Mouse (Mus musculus): Measurements from ENCODE around the gene Hpse.

Gene Hpse

DNA sequence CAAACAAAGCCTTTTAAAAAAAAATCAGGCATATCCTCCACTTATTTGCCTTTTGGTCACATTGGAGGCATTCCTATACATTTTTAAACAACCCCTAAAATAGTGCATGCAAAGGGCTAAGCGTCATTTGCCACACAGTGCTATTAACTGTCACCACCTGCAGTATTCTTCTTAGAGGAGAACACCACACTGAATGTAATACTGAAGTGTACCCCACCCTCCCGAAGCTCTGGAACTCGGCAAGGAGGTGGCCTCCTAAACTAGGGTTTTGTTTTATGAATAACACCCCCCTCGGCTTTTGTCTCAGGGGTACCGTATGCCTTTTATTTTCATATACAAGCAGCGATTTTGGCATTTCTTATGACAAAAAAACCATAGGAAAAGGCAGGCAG lies 39.0 kb downstream of the Hpse start:
- no peak for DNase-seq

DNA sequence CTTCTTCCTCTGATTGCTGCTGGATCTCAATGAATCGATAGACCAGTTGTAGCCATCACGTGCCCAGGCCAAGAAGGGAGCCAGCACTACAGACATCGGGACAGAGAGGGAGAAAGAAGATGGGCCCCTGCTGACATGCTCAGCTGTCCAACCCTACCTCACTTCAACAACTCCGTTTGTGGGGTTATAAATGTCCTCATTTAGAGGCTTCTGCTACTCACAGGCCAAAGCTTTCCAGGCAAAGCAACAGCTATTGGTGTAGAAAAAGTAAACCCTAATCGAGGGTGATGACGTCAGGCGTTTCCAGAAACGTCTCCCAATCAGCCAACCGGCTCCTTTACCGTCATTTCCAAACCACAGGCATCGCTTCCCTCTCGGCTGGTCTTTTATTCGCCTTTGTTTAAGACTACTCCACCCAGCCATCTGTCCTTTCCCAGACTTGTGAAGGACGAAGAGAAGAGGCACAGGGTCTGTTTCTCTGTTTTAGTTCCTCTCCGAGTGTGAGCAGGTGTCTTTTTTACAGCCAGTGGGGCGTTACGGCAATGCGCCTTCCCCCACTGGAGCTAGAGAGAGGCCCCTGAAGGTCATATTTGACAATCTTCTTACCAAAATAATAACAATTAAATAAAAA lies 39.5 kb downstream of the Hpse start:
- no peak for DNase-seq

DNA sequence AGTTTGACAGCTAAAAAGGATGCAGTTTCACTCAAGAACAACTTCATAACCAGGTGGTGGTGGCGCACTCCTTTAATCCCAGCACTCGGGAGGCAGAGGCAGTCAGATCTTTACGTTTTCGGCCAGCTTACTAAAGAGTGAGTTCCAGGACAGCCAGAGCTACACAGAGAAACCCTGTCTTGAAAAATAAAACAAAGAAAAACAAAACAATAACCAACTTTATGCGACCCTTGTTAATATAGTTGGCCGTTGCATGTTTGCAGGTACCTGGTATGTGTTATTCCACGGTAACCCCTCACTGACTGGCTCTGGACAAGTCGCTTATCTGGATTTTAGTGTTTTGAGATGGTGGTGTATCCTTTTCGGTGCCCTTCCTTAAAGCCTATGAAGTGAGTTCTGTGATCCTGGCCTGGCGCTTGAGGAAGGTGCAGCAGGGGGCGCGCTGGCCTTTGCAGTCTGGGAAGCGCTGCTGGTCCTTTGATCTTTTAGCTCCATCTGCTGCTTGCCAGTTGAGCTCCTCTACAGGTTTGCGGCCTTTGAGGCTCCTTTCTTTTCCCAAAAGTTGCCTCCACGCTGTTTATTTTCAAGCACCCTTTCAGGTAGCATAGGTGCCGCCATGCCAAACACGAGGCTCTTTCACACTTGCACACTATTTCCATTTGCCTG lies 44.7 kb downstream of the Hpse start, which contains the start of gene Coq2:
Coq2 (minus strand) TSS at position 430 of the 666 bp plus-strand sequence.
- peak; percentile 86 for DNase-seq

DNA sequence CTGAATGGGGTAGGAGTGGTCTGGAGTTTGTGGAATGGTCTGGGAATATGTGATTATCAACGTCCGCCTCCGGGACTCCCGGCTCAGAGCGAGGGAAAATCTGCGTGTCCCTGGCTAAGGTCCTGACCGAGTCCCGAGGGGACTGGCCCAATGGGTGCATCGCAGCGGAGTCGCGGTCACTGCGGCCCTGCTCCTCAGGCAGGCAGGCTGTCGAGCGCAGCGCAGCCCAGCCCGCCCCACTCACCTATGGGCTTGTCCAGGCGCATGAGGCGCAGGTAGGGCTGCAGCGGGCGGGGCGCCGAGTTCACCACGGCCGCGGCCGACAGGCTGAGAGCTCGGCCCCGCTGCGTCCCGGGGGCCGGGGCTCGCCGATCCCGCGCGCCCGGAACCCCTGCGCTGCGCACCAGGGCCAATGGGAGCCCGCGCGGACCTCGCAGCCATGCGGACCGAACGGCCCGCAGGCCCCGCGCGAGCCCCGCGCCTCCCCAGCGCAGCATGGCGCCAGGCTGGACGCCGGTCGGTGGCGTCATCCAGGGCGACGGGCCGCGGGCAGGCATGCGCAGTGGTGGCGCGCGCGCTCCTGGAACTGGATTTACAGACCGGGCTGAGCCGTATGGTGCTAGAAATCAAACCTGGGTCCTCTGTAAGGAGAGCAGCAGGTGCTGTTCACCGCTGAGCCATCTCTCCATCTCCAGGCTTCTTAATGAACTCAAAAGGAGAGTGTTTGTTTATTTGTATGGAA lies 45.6 kb downstream of the Hpse start:
- DNase-seq = peak; percentile 84

DNA sequence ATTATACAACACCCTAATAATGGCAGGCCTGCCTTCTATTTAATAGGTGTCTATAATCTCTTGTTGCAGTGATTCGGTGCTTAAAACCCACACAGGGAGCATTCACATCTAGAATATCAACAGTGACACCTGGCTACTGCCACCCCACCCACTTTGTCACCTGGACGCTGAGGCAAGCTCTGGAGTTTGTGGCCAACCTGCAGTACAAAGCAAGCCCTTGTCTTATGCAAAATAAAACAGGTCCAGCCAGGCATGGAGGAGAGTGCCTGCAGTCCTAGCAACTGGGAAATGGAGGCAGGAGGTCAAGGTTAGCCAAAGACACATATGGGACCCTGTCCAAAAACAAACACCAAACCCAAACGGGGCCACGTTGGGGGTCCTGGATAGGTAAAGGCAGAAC lies 47.1 kb downstream of the Hpse start:
- DNase-seq = no peak

GRCm38 (mm10) chr5:100671897-100672296 lies 47.6 kb downstream of the Hpse start:
- no peak for DNase-seq

DNA sequence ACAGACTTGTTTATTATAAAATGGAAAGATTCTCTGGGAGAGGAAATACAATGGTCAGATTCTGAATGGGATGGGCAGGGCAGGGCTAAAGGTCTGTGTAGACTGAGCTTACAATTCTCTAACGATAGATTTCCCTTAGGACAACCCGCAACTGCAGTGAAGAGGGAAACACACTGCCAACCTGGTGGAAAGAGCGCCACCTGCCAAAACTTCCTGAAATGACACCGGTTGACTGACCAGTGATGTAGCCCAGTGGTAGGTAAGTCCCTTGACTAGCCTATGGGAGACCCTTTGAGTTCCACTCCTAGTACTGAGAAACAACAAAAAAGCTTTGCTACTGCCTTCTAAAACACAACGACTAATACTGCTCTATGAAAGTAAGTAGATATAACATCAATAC lies 48.1 kb downstream of the Hpse start:
- DNase-seq = peak; percentile 37

DNA sequence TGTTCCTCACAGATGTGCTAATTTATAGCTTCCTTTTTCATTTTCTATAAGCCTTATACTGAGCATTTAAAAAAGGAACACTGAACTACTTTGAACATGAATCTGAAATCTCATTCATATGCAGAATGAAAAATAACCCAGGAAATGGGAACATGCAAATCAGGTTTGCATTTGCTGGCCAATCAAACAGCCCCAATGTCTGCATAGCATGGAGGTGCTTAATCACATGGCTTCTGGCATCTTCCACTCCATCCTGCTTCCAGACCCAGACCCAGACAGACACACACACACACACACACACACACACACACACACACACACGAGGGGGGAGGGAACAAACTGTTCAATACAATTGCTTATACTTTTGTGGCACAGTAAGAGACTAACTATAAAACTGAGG lies 52.6 kb downstream of the Hpse start:
- no peak for DNase-seq

- DNase-seq = peak; percentile 70
Observed at GRCm38 (mm10) chr5:100663854-100664253, 55.7 kb downstream of the Hpse start.

DNA sequence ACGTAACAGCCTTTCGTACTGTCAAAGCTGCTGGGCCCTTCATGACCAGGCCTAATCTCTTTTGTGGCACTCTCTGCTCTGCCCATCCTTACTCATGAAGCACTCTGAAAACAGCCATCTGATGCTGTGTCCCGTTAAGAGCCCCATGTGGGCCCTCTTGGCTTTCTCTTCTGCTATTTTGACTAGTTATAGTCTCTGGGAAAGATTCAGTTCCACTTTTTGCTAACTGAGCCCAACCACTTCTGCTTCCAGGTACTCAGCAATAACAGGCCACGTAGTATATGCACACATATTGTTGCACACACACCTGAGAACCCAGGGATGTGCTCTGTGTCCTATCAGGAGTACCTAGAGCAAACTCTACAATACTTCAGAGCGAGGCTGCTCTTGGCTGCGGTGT lies 56.5 kb downstream of the Hpse start:
- DNase-seq = no peak

- DNase-seq = no peak
Observed at GRCm38 (mm10) chr5:100658460-100658859, 61.1 kb downstream of the Hpse start.

- DNase-seq = no peak
Observed at GRCm38 (mm10) chr5:100656352-100656751, 63.2 kb downstream of the Hpse start.

DNA sequence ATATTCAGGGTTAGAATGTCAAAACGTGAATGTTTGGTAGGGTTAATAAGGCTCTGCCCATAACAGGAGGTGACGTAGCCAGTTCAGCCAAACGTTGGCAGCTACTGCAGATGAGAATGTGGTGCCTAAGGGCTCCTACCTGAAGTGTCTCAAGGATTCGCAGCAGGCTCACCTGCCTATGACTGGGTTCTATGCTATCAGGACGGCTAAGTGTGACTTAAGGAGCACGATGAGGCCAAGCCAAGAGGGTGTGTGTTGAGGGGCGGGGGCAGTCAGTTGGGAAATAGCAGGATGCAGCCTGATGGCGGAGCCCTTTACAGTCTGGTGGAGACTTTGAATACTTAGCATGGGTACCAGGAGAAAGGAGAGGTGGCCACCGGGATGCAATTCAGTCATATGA lies 67.2 kb downstream of the Hpse start:
- no peak for DNase-seq

DNA sequence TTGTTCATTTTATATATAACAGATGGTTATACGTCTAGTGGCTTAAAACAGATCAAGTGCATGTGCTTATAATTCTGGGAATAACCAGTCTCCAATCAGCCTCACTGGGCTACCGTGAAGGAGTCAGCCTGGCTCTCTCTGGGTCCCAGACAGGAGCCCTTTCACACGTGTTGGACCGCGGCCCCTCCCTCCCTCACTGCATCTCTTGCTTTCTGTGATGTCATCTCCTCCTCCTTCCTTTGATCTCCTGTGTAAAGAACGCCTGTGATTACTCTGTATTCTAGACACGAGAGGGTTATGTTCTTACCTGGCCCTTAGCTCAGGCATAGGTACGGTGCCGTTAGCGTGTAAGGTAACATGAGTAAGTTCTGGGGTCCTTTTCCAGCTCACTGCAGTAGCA lies 68.0 kb downstream of the Hpse start:
- DNase-seq = no peak

GRCm38 (mm10) chr5:100650969-100651368 lies 68.5 kb downstream of the Hpse start:
- no peak for DNase-seq

DNA sequence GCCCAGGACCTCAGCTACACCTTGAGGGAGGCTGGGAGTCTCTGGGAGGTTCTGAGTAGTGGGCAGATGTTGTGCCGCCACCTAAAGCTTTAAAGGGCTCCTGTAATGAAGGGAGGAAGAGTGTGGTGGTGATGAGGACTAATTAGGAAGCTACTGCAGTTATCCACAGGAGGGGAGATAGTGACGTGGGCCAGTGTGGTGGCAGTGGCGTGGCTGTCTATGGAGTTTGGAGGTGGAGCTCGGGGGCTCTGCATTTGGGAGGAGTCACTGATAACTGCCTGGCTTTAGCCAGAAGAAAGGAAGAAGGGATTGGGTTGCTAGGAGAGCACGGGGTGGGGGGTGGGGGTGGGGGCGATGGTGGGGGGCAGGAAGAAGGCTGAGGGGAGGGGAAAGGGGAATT lies 71.0 kb downstream of the Hpse start:
- DNase-seq = no peak

DNA sequence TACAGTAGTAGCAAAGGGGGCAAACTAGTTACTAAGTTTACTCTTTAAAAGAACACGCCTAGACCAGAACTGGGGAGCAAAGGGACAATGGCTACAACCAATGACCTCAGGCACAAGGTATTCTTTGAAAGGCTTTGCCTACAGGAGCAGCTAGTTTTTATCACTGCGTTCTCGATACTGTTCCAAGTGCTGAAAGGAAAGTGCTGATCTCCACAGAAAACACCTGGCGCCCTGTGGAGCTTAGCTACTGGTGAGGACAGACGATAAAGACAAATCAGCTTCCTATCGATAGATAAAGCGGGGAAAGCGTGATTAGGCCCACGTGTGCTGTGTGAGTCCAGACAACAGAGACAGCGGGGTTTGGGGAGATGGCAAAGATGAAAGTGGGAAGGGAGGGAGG lies 71.5 kb downstream of the Hpse start:
- DNase-seq = no peak

DNA sequence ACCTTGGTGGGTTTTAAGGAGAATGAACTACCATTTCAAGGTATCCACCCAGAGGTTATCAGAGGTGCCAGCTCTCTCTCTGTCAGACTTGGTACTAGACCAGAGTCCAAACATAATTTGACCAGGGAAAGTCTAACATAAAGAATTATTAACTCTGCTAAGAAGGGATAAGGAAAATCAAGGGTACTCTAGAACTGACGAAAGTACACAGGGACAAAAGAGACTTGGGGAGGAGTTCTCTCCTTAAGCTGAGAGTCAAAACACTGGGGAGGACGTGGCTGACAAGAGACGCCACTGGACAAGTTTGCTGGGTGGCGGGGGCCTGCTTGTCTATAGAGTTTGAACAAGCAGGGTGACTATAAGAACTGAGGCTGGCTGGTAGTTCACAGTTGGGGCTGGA lies 73.0 kb downstream of the Hpse start:
- DNase-seq = no peak

GRCm38 (mm10) chr5:100643991-100644535 lies 75.5 kb downstream of the Hpse start:
- peak; percentile 30 for DNase-seq

DNA sequence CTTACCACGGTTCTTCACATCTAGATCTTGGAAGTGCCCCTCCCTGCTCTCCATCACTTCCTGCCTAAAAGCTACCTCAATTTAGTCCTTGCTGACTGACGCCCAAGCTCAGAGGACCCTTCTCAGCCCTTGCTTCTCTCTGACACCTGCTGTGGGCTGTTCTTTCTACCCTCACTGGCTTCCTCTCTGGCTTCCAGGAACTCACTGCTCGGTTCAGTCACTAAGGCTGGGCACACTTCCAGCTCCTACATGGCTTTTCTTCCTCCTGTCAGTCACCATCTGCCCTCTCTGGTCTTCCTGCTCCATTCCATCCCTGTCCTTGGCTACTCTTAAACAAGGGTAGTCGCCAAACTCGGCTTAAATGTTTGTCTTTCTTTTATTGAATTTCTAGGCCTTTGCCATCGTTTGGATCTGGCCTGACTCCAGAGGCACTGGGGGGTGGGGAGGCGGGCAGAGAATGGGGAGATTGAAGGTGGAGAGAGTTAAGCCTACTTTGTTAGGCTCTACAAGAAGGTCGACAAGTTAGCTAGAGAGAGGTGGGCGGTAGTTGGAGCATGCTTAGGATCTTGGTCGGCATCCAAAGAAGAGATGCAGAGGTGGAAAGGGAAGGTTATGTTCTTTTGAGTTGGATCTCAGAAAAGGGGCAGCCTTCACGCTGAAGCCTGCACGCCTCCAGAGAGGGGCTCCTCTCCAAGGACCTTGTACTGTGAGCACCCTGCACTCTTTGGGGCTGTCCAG lies 76.1 kb downstream of the Hpse start:
- DNase-seq = peak; percentile 54

DNA sequence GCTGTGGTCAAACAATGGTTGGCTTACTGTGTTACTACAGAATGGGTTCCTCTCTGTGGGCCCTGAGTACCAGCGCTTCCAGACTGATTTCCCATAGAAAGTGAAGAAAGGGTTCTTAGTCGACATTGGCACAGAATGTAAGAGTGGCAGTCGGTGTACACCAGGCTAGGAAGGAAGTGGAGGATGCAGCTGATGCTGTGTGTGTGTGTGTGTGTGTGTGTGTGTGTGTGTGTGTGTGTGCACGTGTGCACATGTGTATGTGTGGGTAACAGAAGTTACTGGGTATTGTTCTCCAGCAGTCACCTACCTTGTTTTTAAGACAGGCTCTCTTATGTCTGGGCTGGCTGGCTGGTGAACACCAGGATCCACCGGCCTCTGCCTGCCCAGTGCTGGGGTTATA lies 77.2 kb downstream of the Hpse start:
- DNase-seq = no peak

GRCm38 (mm10) chr5:100638483-100638882 lies 81.0 kb downstream of the Hpse start:
- DNase-seq = no peak
